Mouse (Mus musculus) naive thymus-derived CD4-positive, alpha-beta T cell, adult 5 months (primary cell): ENCODE data around the gene Svip. TPM values are rescaled to one million over a fixed set of nuclear protein-coding genes. Genes with fewer than 3 reads are reported as not detected.

ENCODE experiments used
- polyA plus RNA-seq: library from polyadenylated mRNA; unstranded; fragments of 100-300 nt; shearing (Covaris generic); gene quantifications from one replicate; pipeline ENCODE4 v1.2.1, GENCODE M21; 2017

Gene Svip
- polyA plus RNA-seq: 0.25 TPM

DNA sequence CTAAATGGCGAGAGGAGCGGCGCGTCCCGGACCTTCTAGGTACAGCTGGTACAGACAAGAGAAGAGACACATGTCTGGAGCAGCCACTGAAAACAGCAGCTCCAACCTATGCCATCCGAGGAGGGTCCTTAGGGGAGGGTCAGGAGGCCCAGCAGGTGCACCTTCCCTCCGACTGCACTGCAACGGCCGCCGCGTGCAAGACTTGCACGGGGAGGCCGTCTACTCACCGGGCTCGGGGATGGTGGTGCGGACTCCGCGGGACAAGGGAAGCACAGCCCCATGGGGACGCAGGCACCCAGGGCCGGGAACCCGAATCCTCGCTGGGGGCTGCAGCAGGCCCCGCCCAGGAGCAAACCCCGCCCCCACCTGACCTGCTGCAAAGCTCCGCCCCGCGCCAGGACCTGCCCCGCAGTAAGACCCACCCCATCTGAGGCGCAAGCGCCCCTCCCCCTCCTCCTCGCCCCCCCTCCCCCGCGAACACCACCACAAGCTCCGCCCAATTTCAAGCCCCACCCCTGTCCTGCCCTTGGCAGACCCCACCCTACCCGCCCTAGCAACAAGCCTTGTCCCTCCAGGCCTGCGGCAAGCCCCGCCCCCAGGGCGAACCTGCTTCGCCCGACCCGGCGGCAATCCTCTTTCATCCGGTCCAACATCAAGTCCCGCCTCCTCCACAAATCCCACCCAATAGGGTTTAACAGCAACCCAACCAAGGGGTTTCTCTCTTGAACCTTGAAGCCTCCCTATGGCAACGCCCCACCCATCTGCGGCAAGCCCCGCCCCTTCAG lies at the start of gene Svip:
TSS of gene Svip (minus strand) at position 508 of the 785 bp plus-strand sequence.

DNA sequence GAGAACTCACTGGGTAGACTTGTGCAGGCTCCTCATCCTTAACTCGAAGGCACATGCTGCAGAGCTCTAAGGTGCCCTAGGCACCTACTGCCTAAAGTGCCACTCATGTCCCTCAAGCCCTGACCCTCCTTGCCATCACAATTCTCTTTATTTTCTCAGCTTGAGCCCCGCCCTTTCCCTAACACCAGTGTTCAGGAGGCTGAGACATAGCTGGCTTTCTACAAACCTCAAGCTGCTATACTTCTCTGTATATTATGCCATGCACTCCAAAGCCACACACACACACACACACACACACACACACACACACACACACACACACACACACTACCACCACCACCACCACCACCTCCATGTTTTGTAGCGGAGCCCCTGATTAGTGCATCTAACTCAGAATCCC lies 9.8 kb upstream of the Svip start, which contains the start of gene 1700015G11Rik:
TSS of gene 1700015G11Rik (minus strand) at position 101 of the 400 bp plus-strand sequence.

Other genes starting within 250 kb of the Svip start
- gene Gas2, start 144.0 kb downstream of the Svip start, polyA plus RNA-seq: 2.5 TPM
- 4.5 TPM for gene Fancf, start 143.8 kb downstream of the Svip start, polyA plus RNA-seq
- gene 1700015G11Rik, start 9.7 kb upstream of the Svip start, polyA plus RNA-seq: not detected